Mouse (Mus musculus) neural tube, postnatal 0 days (tissue): ENCODE measurements around the gene Olfr1015. TPM values are rescaled to one million over a fixed set of nuclear protein-coding genes. Genes with fewer than 3 reads are reported as not detected.

ENCODE experiments used
- polyA plus RNA-seq: library from polyadenylated mRNA; unstranded; fragments of >200 nt; fragmentation: Nextera tagmentation; extraction: Ambion mirVana; gene quantifications from 2 replicates; pipeline ENCODE4 v1.2.1, GENCODE M21; 2015

Olfr1015 gene
- not detected in 2 replicates for polyA plus RNA-seq

DNA sequence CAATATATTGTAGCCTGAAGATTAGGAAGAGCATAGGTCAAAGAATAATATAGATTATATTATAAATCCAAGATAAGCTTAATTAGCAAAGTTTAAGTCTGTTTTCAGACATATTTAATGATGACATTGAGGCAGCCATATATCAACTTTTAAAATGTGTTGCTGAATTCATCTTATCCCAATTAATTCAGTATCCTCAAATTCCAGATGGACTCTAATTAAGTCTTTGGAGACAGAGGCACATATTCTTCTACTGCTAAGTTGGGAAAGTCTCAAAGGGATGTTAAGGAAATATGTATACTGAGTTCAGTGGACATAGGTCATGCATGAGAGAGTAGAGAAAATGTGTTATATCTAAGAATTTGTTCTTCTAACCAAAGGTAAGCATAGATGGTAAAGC lies at the start of gene Olfr1015:
TSS of gene Olfr1015 (plus strand) at position 301 of the 400 bp plus-strand sequence.

GRCm38 (mm10) chr2:85762666-85763065 lies 19.2 kb upstream of the Olfr1015 start, which contains the start of gene Olfr1012:
TSS of gene Olfr1012 (minus strand) at chr2:85762766.

GRCm38 (mm10) chr2:85766798-85767197 lies 15.0 kb upstream of the Olfr1015 start, which contains the start of gene Olfr1013:
TSS of gene Olfr1013 (plus strand) at chr2:85767098.

DNA sequence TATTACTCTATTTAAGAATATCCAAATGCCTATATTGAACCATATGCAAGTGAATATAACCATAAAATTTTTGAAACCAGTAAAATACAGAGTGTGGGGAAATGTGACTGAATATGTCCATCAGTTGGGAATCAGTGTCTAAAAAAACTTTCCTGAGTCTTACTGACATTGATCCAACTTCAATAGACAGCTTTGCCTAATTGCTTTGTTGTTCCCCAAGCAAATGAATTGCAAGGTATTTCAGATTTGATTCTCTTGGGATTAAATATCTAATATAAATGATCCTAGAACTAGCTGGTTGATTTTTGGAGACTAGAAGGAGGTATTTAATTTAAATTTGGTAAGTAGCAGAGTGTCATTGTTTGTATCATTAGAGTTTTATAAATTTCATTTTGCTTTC lies 9.4 kb upstream of the Olfr1015 start, which contains the start of gene Olfr1014:
TSS of gene Olfr1014 (plus strand) at position 301 of the 400 bp plus-strand sequence.

GRCm38 (mm10) chr2:85802444-85802843 lies 20.6 kb downstream of the Olfr1015 start, which contains the start of gene Olfr1016:
TSS of gene Olfr1016 (minus strand) at chr2:85802544.

DNA sequence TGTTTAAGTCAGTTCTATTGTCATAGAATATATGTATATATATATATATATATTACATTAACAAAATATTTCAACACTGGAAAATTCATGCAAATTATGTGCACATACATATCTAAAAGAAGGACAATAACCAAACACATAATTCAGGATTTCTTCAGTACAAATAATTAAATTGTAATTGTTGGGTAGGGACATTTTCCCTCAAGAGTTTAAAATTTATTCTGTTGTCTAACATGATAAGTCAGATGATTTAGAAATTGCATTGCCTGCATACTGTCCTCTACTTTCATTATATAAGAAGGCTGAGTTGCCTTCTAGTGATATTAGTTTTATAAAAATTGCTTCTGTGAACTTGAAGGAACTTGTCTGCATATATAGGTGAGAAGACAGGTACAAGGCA lies 36.4 kb downstream of the Olfr1015 start, which contains the start of gene Olfr1018:
TSS of gene Olfr1018 (plus strand) at position 301 of the 400 bp plus-strand sequence.

Other genes starting within 250 kb of the Olfr1015 start
- gene Olfr996, start 202.8 kb upstream of the Olfr1015 start, polyA plus RNA-seq = not detected in 2 replicates
- gene Olfr998, start 193.1 kb upstream of the Olfr1015 start, polyA plus RNA-seq = not detected in 2 replicates
- gene Olfr1000, start 170.1 kb upstream of the Olfr1015 start, polyA plus RNA-seq = not detected in 2 replicates
- gene Olfr1002, start 131.3 kb upstream of the Olfr1015 start, polyA plus RNA-seq = not detected in 2 replicates
- not detected in 2 replicates for gene Olfr154, start 117.6 kb upstream of the Olfr1015 start, polyA plus RNA-seq
- not detected in 2 replicates for gene Olfr1006, start 103.2 kb upstream of the Olfr1015 start, polyA plus RNA-seq
- not detected in 2 replicates for gene Olfr1008, start 92.6 kb upstream of the Olfr1015 start, polyA plus RNA-seq
- not detected in 2 replicates for gene Olfr1009, start 66.6 kb upstream of the Olfr1015 start, polyA plus RNA-seq
- not detected in 2 replicates for gene Olfr1012, start 19.3 kb upstream of the Olfr1015 start, polyA plus RNA-seq
- gene Olfr1013, start 14.9 kb upstream of the Olfr1015 start, polyA plus RNA-seq = not detected in 2 replicates
- not detected in 2 replicates for gene Olfr1014, start 9.3 kb upstream of the Olfr1015 start, polyA plus RNA-seq
- gene Olfr1016, start 20.5 kb downstream of the Olfr1015 start, polyA plus RNA-seq = not detected in 2 replicates
- not detected in 2 replicates for gene Olfr1018, start 36.5 kb downstream of the Olfr1015 start, polyA plus RNA-seq
- gene Olfr1019, start 63.5 kb downstream of the Olfr1015 start, polyA plus RNA-seq = not detected in 2 replicates
- gene Olfr1020, start 65.0 kb downstream of the Olfr1015 start, polyA plus RNA-seq = not detected in 2 replicates
- not detected in 2 replicates for gene Olfr1022, start 86.6 kb downstream of the Olfr1015 start, polyA plus RNA-seq
- not detected in 2 replicates for gene Olfr1023, start 103.6 kb downstream of the Olfr1015 start, polyA plus RNA-seq
- gene Olfr1024, start 123.0 kb downstream of the Olfr1015 start, polyA plus RNA-seq = not detected in 2 replicates
- not detected in 2 replicates for gene Olfr1025-ps1, start 133.2 kb downstream of the Olfr1015 start, polyA plus RNA-seq
- not detected in 2 replicates for gene Olfr1026, start 139.5 kb downstream of the Olfr1015 start, polyA plus RNA-seq
- not detected in 2 replicates for gene Olfr1028, start 168.4 kb downstream of the Olfr1015 start, polyA plus RNA-seq
- not detected in 2 replicates for gene Olfr1029, start 191.9 kb downstream of the Olfr1015 start, polyA plus RNA-seq
- not detected in 2 replicates for gene Olfr1030, start 197.3 kb downstream of the Olfr1015 start, polyA plus RNA-seq
- not detected in 2 replicates for gene Olfr1031, start 208.3 kb downstream of the Olfr1015 start, polyA plus RNA-seq
- not detected in 2 replicates for gene Olfr1032, start 223.5 kb downstream of the Olfr1015 start, polyA plus RNA-seq
- 1.1 and 1.4 TPM in 2 replicates for gene Olfr1033, start 238.6 kb downstream of the Olfr1015 start, polyA plus RNA-seq